Mouse (Mus musculus) ovary, postnatal 36 days (tissue): ENCODE results near the gene Sv2c.

Experiments used
- DNase-seq: peaks from one replicate; pipeline ENCODE4 v3.0.0; 2022; ENCODE audit warnings: low spot score, mixed read lengths

Gene Sv2c

GRCm38 (mm10) chr13:96052755-96053154, 79.6 kb downstream of the Sv2c start:
- DNase-seq: no peak

- DNase-seq: no peak
Observed at GRCm38 (mm10) chr13:96045396-96045795, 87.0 kb downstream of the Sv2c start.

GRCm38 (mm10) chr13:96040275-96041042, 91.9 kb downstream of the Sv2c start:
- DNase-seq: no peak

- no peak for DNase-seq
Observed at GRCm38 (mm10) chr13:96039536-96039935, 92.8 kb downstream of the Sv2c start.

- peak; percentile 31 for DNase-seq
Observed at GRCm38 (mm10) chr13:96030368-96031223, 101.8 kb downstream of the Sv2c start.

- no peak for DNase-seq
Observed at GRCm38 (mm10) chr13:96023858-96024257, 108.5 kb downstream of the Sv2c start.

- no peak for DNase-seq
Observed at GRCm38 (mm10) chr13:96015516-96015915, 116.9 kb downstream of the Sv2c start.

GRCm38 (mm10) chr13:96010861-96011511, 121.4 kb downstream of the Sv2c start:
- no peak for DNase-seq

- DNase-seq: no peak
Observed at GRCm38 (mm10) chr13:96008975-96009374, 123.4 kb downstream of the Sv2c start.

GRCm38 (mm10) chr13:96008154-96008553, 124.2 kb downstream of the Sv2c start:
- no peak for DNase-seq

- DNase-seq: no peak
Observed at GRCm38 (mm10) chr13:96003539-96003938, 128.8 kb downstream of the Sv2c start.

GRCm38 (mm10) chr13:96002475-96002874, 129.9 kb downstream of the Sv2c start:
- DNase-seq: no peak

GRCm38 (mm10) chr13:95999396-95999795, 133.0 kb downstream of the Sv2c start:
- no peak for DNase-seq

- no peak for DNase-seq
Observed at GRCm38 (mm10) chr13:95997294-95997693, 135.1 kb downstream of the Sv2c start.

GRCm38 (mm10) chr13:95994705-95995703, 137.4 kb downstream of the Sv2c start:
- peak; percentile 16 for DNase-seq

- DNase-seq: no peak
Observed at GRCm38 (mm10) chr13:95988181-95988580, 144.2 kb downstream of the Sv2c start.

GRCm38 (mm10) chr13:95987147-95987546, 145.2 kb downstream of the Sv2c start:
- no peak for DNase-seq

GRCm38 (mm10) chr13:95986375-95986774, 146.0 kb downstream of the Sv2c start:
- no peak for DNase-seq

- no peak for DNase-seq
Observed at GRCm38 (mm10) chr13:95975225-95975624, 157.2 kb downstream of the Sv2c start.

- DNase-seq: no peak
Observed at GRCm38 (mm10) chr13:95974106-95974505, 158.3 kb downstream of the Sv2c start.

- DNase-seq: peak; percentile 76
Observed at GRCm38 (mm10) chr13:95973368-95973958, 158.9 kb downstream of the Sv2c start.
